Mouse (Mus musculus) kidney, adult 11 months (tissue): Measurements from ENCODE around the gene Hjurp.

Experiments used
- DNase-seq: peaks from one replicate; pipeline ENCODE4 v3.0.0; 2022

The Hjurp gene

GRCm38 (mm10) chr1:88279111-88280005 lies 1.9 kb upstream of the Hjurp start:
- DNase-seq = peak; percentile 74

GRCm38 (mm10) chr1:88277818-88278511 lies 532 bp upstream of the Hjurp start:
- DNase-seq = no peak

- DNase-seq = no peak
These were observed 822 bp downstream of the Hjurp start for GRCm38 (mm10) chr1:88276524-88277097.

GRCm38 (mm10) chr1:88275698-88276523 lies 1.5 kb downstream of the Hjurp start:
- no peak for DNase-seq

- no peak for DNase-seq
These were observed 2.3 kb downstream of the Hjurp start for GRCm38 (mm10) chr1:88275078-88275680.

- DNase-seq = no peak
These were observed 2.9 kb downstream of the Hjurp start for GRCm38 (mm10) chr1:88274371-88275077.

GRCm38 (mm10) chr1:88273832-88274231 lies 3.6 kb downstream of the Hjurp start:
- no peak for DNase-seq

GRCm38 (mm10) chr1:88273326-88273725 lies 4.1 kb downstream of the Hjurp start:
- DNase-seq = no peak

- DNase-seq = no peak
These were observed 4.6 kb downstream of the Hjurp start for GRCm38 (mm10) chr1:88272851-88273250.

GRCm38 (mm10) chr1:88269539-88270309 lies 7.7 kb downstream of the Hjurp start:
- no peak for DNase-seq

GRCm38 (mm10) chr1:88268070-88268469 lies 9.4 kb downstream of the Hjurp start:
- DNase-seq = no peak

- DNase-seq = no peak
These were observed 9.9 kb downstream of the Hjurp start for GRCm38 (mm10) chr1:88267489-88267888.

- no peak for DNase-seq
These were observed 11.3 kb downstream of the Hjurp start for GRCm38 (mm10) chr1:88266123-88266522.

- no peak for DNase-seq
These were observed 12.6 kb downstream of the Hjurp start for GRCm38 (mm10) chr1:88264869-88265240.

- DNase-seq = no peak
These were observed 13.1 kb downstream of the Hjurp start for GRCm38 (mm10) chr1:88264237-88264868.

- no peak for DNase-seq
These were observed 13.7 kb downstream of the Hjurp start for GRCm38 (mm10) chr1:88263778-88264177.

GRCm38 (mm10) chr1:88262961-88263360 lies 14.5 kb downstream of the Hjurp start:
- DNase-seq = no peak

- peak; percentile 59 for DNase-seq
These were observed 15.2 kb downstream of the Hjurp start for GRCm38 (mm10) chr1:88262255-88262654.

GRCm38 (mm10) chr1:88261706-88262105 lies 15.7 kb downstream of the Hjurp start:
- DNase-seq = no peak

- DNase-seq = no peak
These were observed 16.6 kb downstream of the Hjurp start for GRCm38 (mm10) chr1:88260604-88261377.
